Mouse (Mus musculus): ENCODE data around the gene Adcy4. TPM values are rescaled to one million over a fixed set of nuclear protein-coding genes. Genes with fewer than 3 reads are reported as not detected.

Gene Adcy4
- 0.53 to 1.6 TPM (median 0.60 TPM) in 3 of 4 replicates, not detected in the other for total RNA-seq (2023)

GRCm38 (mm10) chr14:55783958-55784235, at the start of gene Adcy4:
Gene Adcy4 (minus strand): TSS chr14:55784095.

GRCm38 (mm10) chr14:55822991-55823762, 39.3 kb upstream of the Adcy4 start, which contains the start of gene Nfatc4:
Gene Nfatc4 (plus strand): TSS chr14:55823144.

GRCm38 (mm10) chr14:55788256-55789050, 4.6 kb upstream of the Adcy4 start, which contains the start of gene Ripk3:
Gene Ripk3 (minus strand): TSS chr14:55788865.

GRCm38 (mm10) chr14:55765696-55766095, 18.2 kb downstream of the Adcy4 start, which contains the start of gene Ltb4r1:
Gene Ltb4r1 (plus strand): TSS chr14:55765962.

GRCm38 (mm10) chr14:55761163-55761562, 22.7 kb downstream of the Adcy4 start, which contains the start of gene Ltb4r2:
Gene Ltb4r2 (plus strand): TSS chr14:55761428.

GRCm38 (mm10) chr14:55758363-55758784, 25.5 kb downstream of the Adcy4 start, which contains the start of gene Cideb:
Gene Cideb (minus strand): TSS chr14:55758458.

GRCm38 (mm10) chr14:55745180-55745860, 38.6 kb downstream of the Adcy4 start, which contains the start of the genes Dhrs1 and Nop9:
Gene Dhrs1 (minus strand): TSS chr14:55745690.
Gene Nop9 (plus strand): TSS chr14:55745693.

GRCm38 (mm10) chr14:55721700-55722437, 62.0 kb downstream of the Adcy4 start, which contains the start of gene Rabggta:
Gene Rabggta (minus strand): TSS chr14:55722263.

Other genes starting within 250 kb of the Adcy4 start
- gene Pck2, start 243.8 kb downstream of the Adcy4 start, total RNA-seq (2023), result 43.4 to 51.1 TPM (median 49.0 TPM) in 4 replicates
- gene Dcaf11, start 224.1 kb downstream of the Adcy4 start, total RNA-seq (2023), result 84.9 to 91.3 TPM (median 86.3 TPM) in 4 replicates
- 6.2 to 9.8 TPM (median 7.2 TPM) in 4 replicates for gene A730061H03Rik, start 223.7 kb downstream of the Adcy4 start, total RNA-seq (2023)
- not detected in 4 replicates for gene Fitm1, start 208.5 kb downstream of the Adcy4 start, total RNA-seq (2023)
- gene Psme1, start 206.0 kb downstream of the Adcy4 start, total RNA-seq (2023), result 234 to 255 TPM (median 248 TPM) in 4 replicates
- gene Emc9, start 198.8 kb downstream of the Adcy4 start, total RNA-seq (2023), result 3.7 to 6.1 TPM (median 5.3 TPM) in 4 replicates
- 273 to 323 TPM (median 304 TPM) in 4 replicates for gene Psme2, start 193.0 kb downstream of the Adcy4 start, total RNA-seq (2023)
- 94.6 to 97.8 TPM (median 96.3 TPM) in 4 replicates for gene Rnf31, start 192.4 kb downstream of the Adcy4 start, total RNA-seq (2023)
- gene Irf9, start 180.5 kb downstream of the Adcy4 start, total RNA-seq (2023), result 83.5 to 105 TPM (median 99.2 TPM) in 4 replicates
- gene Rec8, start 166.1 kb downstream of the Adcy4 start, total RNA-seq (2023), result 0.79 to 1.5 TPM (median 1.0 TPM) in 4 replicates
- gene Ipo4, start 148.1 kb downstream of the Adcy4 start, total RNA-seq (2023), result 56.3 to 62.2 TPM (median 58.4 TPM) in 4 replicates
- 3.3 to 4.7 TPM (median 4.4 TPM) in 3 of 4 replicates, not detected in the other for gene Gm49378, start 146.2 kb downstream of the Adcy4 start, total RNA-seq (2023)
- 38.2 to 51.1 TPM (median 44.8 TPM) in 4 replicates for gene Tm9sf1, start 140.3 kb downstream of the Adcy4 start, total RNA-seq (2023)
- 2.3 to 2.6 TPM (median 2.5 TPM) in 4 replicates for gene Tssk4, start 133.9 kb downstream of the Adcy4 start, total RNA-seq (2023)
- 42.5 to 45.6 TPM (median 42.9 TPM) in 4 replicates for gene Mdp1, start 123.6 kb downstream of the Adcy4 start, total RNA-seq (2023)
- 18.2 to 28.2 TPM (median 22.1 TPM) in 4 replicates for gene Gmpr2, start 112.2 kb downstream of the Adcy4 start, total RNA-seq (2023)
- 168 to 193 TPM (median 180 TPM) in 4 replicates for gene Nedd8, start 112.0 kb downstream of the Adcy4 start, total RNA-seq (2023)
- 164 to 172 TPM (median 166 TPM) in 4 replicates for gene Tinf2, start 102.3 kb downstream of the Adcy4 start, total RNA-seq (2023)
- gene Tgm1, start 70.2 kb downstream of the Adcy4 start, total RNA-seq (2023), result 1.2 to 2.3 TPM (median 1.8 TPM) in 4 replicates
- 78.7 to 86.9 TPM (median 83.5 TPM) in 4 replicates for gene Rabggta, start 61.8 kb downstream of the Adcy4 start, total RNA-seq (2023)
- gene Dhrs1, start 38.4 kb downstream of the Adcy4 start, total RNA-seq (2023), result 29.7 to 33.0 TPM (median 31.4 TPM) in 4 replicates
- 29.6 to 35.0 TPM (median 33.4 TPM) in 4 replicates for gene Nop9, start 38.4 kb downstream of the Adcy4 start, total RNA-seq (2023)
- not detected in 4 replicates for gene Cideb, start 25.6 kb downstream of the Adcy4 start, total RNA-seq (2023)
- 0.19 to 0.83 TPM (median 0.33 TPM) in 4 replicates for gene Ltb4r2, start 22.7 kb downstream of the Adcy4 start, total RNA-seq (2023)
- gene Ltb4r1, start 18.1 kb downstream of the Adcy4 start, total RNA-seq (2023), result not detected in 4 replicates
- gene Ripk3, start 4.8 kb upstream of the Adcy4 start, total RNA-seq (2023), result 84.2 to 93.2 TPM (median 86.6 TPM) in 4 replicates
- not detected in 4 replicates for gene Nfatc4, start 39.0 kb upstream of the Adcy4 start, total RNA-seq (2023)
- gene Nynrin, start 69.9 kb upstream of the Adcy4 start, total RNA-seq (2023), result 0.06 TPM in 1 of 4 replicates, not detected in the others
- not detected in 4 replicates for gene Cbln3, start 100.3 kb upstream of the Adcy4 start, total RNA-seq (2023)
- gene Khnyn, start 100.9 kb upstream of the Adcy4 start, total RNA-seq (2023), result 101 TPM in 4 replicates
- gene Sdr39u1, start 116.2 kb upstream of the Adcy4 start, total RNA-seq (2023), result 21.8 to 38.3 TPM (median 34.4 TPM) in 4 replicates
- gene Cma1, start 160.6 kb upstream of the Adcy4 start, total RNA-seq (2023), result not detected in 4 replicates
- gene Cma2, start 166.9 kb upstream of the Adcy4 start, total RNA-seq (2023), result not detected in 4 replicates
- gene Mcpt1, start 233.9 kb upstream of the Adcy4 start, total RNA-seq (2023), result not detected in 4 replicates
- not detected in 4 replicates for gene Mcpt9, start 246.4 kb upstream of the Adcy4 start, total RNA-seq (2023)